Mouse (Mus musculus): Measurements from ENCODE around the gene Gm3646. TPM values are rescaled to one million over a fixed set of nuclear protein-coding genes. Genes with fewer than 3 reads are reported as not detected.

Gm3646 gene
- polyA plus RNA-seq, 1 experiment, result not detected

DNA sequence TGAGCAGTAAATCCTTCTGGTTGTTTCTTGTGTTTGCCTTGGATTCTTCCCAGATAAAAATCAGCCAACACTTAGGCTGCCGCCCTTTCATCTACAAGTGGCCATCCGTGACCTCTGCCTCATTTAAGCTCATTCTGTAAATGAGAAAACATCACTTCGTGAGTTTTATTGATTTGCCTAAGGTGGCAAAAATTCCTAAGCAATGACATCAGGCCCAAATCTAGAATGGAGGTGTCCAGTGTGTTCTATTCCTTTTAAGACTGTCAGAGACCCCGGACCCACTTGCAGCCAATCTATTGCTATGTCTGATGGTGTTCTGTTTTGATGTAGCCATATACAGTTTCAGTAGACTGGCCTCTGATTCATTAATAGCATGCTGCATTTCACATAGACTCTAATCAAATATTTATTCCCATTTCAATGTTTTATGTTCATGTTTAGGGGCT, 26.5 kb upstream of the Gm3646 start:
- H3K4me3 ChIP-seq (ENCODE audit: insufficient read depth, low read length), result no peak overlapping the region
- no peak for TF ChIP-seq CTCF (IDR thresholded peaks at IDR 0.05; ENCODE audit: borderline replicate concordance, insufficient read depth, low read length)
- no peak for TF ChIP-seq POLR2A (IDR thresholded peaks at IDR 0.05; ENCODE audit: low read depth, low read length)
- H3K4me1 ChIP-seq (ENCODE audit: control insufficient read depth, insufficient read depth, low read length), result no peaks in the 10 kb centered on the region
- H3K27ac ChIP-seq (ENCODE audit: insufficient read depth, low read length), result no peak overlapping the region

DNA sequence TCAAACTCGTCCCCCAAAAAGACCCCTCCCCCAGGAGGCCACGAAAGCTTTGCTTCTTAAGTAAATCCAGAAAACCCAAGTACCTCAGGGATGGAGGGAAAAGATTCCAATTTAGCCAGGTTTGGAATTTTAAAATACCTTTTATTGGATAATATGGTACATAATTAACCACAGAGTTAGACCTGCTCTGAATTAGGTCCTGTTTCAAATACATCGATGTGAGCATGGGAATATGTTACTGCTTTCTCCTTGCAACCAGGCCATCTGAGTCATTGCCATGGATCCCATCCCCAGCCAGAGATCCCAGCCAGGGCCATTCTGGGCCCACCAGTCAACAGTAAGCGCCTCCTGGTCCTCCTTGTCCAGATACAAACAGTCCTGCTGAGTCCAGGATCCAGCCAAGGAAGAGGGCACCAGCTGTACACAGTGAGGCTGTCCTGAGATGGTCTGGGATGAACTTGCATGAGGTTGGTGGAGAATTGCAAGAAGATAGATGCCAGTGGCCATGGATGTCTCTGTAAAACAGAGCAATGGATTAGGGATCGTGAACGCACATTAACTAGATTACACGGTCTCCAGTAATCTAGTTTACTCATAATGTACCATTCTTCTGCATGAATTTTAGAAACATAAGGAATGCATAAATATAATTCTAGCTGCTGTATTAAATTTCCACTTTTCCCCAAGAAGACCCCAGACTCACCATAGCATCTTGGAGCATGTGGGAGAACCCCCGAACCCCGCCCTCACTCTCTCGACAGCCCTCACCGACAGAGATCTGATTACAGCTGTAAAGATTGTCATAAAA, 25.9 kb upstream of the Gm3646 start:
- H3K4me1 ChIP-seq (ENCODE audit: control insufficient read depth, insufficient read depth, low read length), result no peaks in the 10 kb centered on the region
- H3K27ac ChIP-seq (ENCODE audit: insufficient read depth, low read length), result no peak overlapping the region
- no peak overlapping the region for H3K4me3 ChIP-seq (ENCODE audit: insufficient read depth, low read length)
- TF ChIP-seq CTCF (IDR thresholded peaks at IDR 0.05; ENCODE audit: borderline replicate concordance, insufficient read depth, low read length), result no peak
- TF ChIP-seq POLR2A (IDR thresholded peaks at IDR 0.05; ENCODE audit: low read depth, low read length), result no peak

DNA sequence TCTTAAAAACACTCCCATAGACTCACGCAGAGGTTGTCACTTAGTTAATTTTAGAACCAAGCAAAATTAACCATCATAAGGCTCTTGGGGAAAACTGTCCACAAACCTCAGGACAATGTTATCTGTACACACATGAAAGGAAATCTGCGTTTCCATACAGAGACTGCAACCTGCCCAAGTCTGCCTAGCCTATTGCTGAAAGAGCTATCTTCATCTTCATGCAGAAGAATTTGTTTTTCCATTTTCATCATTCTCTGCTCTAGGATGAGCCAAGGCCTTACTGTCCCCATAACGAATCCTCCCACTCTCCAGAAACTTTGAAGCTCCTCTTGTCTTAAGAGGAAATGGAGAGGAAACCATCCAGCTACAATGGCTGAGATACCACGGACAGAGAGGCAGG, 19.8 kb upstream of the Gm3646 start:
- H3K4me1 ChIP-seq (ENCODE audit: control insufficient read depth, insufficient read depth, low read length), result no peaks in the 10 kb centered on the region
- H3K4me3 ChIP-seq (ENCODE audit: insufficient read depth, low read length), result no peak overlapping the region
- TF ChIP-seq CTCF (IDR thresholded peaks at IDR 0.05; ENCODE audit: borderline replicate concordance, insufficient read depth, low read length) (no peak), POLR2A (IDR thresholded peaks at IDR 0.05; ENCODE audit: low read depth, low read length) (no peak)
- H3K27ac ChIP-seq (ENCODE audit: insufficient read depth, low read length), result no peak overlapping the region

DNA sequence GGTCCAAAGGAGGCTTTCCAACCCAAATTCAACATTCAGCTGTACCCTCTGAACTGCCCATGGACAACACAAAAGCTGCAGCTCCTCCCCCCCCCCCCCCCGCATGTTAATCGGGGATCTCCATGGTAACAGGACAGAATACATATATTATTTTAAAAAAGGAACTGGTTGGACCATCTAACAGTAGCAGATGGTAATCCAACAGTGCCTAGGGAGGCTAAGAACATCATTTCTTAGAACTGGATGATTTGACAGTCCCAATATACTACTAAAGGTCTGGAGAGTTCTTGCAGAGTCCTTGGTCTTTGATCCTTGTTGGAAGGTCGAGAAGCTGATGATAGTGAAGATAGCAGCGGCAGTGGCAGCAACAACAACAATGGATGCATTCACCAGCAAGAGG, 19.1 kb upstream of the Gm3646 start:
- Histone ChIP-seq H3K27ac (ENCODE audit: insufficient read depth, low read length) (no peak overlapping the region), H3K4me3 (ENCODE audit: insufficient read depth, low read length) (no peak overlapping the region), H3K4me1 (ENCODE audit: control insufficient read depth, insufficient read depth, low read length) (no peaks in the 10 kb centered on the region)
- no peak for TF ChIP-seq CTCF (IDR thresholded peaks at IDR 0.05; ENCODE audit: borderline replicate concordance, insufficient read depth, low read length)
- TF ChIP-seq POLR2A (IDR thresholded peaks at IDR 0.05; ENCODE audit: low read depth, low read length), result no peak

DNA sequence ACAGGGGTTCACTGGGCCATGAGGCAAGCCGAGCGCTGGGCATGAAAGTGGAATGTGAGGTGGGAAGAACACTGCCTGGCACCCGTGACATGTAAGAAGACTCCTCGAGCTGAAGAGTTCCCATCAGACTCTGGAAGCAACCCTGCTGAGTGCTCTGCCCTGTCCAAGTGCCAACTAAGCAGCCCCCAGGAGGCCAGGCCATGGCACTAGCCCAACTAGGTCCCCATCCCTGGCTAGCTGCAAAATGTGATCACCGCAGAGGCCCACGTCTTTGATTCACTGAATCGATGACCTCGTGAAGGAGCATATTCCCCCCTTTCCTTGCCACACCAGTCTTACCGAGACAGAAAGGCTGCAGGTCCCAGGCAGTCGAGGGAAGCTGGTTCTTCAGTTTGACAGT, 14.5 kb upstream of the Gm3646 start:
- no peak for TF ChIP-seq POLR2A (IDR thresholded peaks at IDR 0.05; ENCODE audit: low read depth, low read length)
- TF ChIP-seq CTCF (IDR thresholded peaks at IDR 0.05; ENCODE audit: borderline replicate concordance, insufficient read depth, low read length), result no peak
- Histone ChIP-seq H3K4me3 (ENCODE audit: insufficient read depth, low read length) (no peak overlapping the region), H3K27ac (ENCODE audit: insufficient read depth, low read length) (no peak overlapping the region), H3K4me1 (ENCODE audit: control insufficient read depth, insufficient read depth, low read length) (no peaks in the 10 kb centered on the region)

DNA sequence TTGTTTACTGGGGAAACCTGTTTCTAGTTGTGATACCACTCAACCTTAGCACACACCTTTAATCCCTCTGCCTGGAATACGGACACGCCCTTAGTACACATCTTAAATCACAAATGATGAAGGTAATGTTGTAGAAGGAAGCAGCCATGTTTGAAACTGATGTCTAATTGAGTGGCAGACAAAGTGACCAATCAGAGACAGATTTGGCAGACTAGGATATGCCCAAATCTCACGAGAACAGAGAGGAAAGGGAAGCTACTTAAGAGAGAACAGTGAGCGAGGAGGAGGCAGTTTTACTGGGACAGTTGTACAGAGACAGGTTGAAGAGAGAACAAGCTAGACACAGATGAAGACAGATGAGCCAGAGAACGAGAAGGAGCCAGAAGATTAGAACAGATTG, 10.6 kb upstream of the Gm3646 start:
- Histone ChIP-seq H3K4me3 (ENCODE audit: insufficient read depth, low read length) (no peak overlapping the region), H3K4me1 (ENCODE audit: control insufficient read depth, insufficient read depth, low read length) (no peaks in the 10 kb centered on the region), H3K27ac (ENCODE audit: insufficient read depth, low read length) (no peak overlapping the region)
- TF ChIP-seq CTCF (IDR thresholded peaks at IDR 0.05; ENCODE audit: borderline replicate concordance, insufficient read depth, low read length) (no peak), POLR2A (IDR thresholded peaks at IDR 0.05; ENCODE audit: low read depth, low read length) (no peak)

DNA sequence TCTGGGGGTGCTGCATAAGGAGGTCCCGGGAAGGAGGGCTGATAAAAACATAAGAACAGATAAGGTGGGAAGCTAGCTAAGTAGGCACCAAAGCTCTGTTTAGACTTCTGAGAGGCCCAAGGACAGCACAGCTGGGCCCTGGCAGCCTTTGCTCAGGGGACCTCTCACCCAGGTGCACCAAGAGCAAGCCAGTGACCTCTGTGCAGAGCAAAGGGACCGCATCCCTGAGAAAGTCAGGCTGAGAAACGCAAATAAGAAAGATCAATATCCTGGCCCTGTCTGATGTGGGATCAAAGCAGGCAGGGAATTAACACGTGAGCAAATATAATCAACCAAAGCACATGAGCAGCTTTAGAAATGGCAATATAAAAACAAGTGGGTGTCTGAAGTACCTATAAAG, 7.9 kb upstream of the Gm3646 start:
- Histone ChIP-seq H3K4me3 (ENCODE audit: insufficient read depth, low read length) (no peak overlapping the region), H3K4me1 (ENCODE audit: control insufficient read depth, insufficient read depth, low read length) (no peaks in the 10 kb centered on the region), H3K27ac (ENCODE audit: insufficient read depth, low read length) (no peak overlapping the region)
- no peak for TF ChIP-seq POLR2A (IDR thresholded peaks at IDR 0.05; ENCODE audit: low read depth, low read length)
- TF ChIP-seq CTCF (IDR thresholded peaks at IDR 0.05; ENCODE audit: borderline replicate concordance, insufficient read depth, low read length), result no peak

DNA sequence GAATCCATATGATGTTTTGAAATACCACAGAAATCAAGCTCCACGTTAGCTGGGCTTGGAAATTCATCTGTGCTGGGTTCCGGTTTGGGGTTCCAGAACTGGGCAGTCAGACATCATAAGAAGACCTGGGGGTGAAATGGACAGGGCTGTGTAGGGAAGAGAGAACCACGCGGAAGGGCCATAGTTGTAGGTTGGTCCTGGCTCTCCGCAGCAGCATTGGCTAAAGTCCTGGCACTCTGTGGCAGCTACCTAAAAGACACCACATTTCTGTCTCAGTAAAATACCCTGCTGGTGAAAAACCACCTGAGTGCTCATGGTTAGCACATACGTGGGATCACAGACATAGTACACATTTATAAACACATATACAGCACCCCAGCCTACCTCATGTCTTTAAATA, 343 bp downstream of the Gm3646 start:
- no peak overlapping the region for H3K27ac ChIP-seq (ENCODE audit: insufficient read depth, low read length)
- TF ChIP-seq POLR2A (IDR thresholded peaks at IDR 0.05; ENCODE audit: low read depth, low read length) (no peak), CTCF (IDR thresholded peaks at IDR 0.05; ENCODE audit: borderline replicate concordance, insufficient read depth, low read length) (no peak)
- no peak overlapping the region for H3K4me3 ChIP-seq (ENCODE audit: insufficient read depth, low read length)
- no peaks in the 10 kb centered on the region for H3K4me1 ChIP-seq (ENCODE audit: control insufficient read depth, insufficient read depth, low read length)

DNA sequence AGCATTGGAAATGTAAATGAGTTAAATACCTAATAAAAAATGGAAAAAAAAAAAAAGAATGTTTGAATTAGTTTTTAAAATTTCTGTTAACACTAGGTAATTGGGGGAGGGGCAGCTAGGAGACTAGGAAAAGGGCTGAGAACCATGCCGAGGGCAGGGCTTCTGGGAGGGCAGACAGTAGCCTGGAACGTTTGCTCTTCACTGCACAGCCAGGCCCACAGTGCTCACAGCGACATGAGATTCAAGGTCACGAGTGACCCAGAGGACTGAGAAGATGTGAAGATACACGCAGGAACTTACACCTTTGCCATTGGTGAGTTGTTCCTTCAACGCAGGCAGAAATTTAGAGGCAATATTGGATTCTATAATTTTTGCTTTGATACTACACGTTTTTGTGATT, 2.2 kb downstream of the Gm3646 start:
- no peak overlapping the region for H3K27ac ChIP-seq (ENCODE audit: insufficient read depth, low read length)
- no peak overlapping the region for H3K4me3 ChIP-seq (ENCODE audit: insufficient read depth, low read length)
- TF ChIP-seq CTCF (IDR thresholded peaks at IDR 0.05; ENCODE audit: borderline replicate concordance, insufficient read depth, low read length), result no peak
- TF ChIP-seq POLR2A (IDR thresholded peaks at IDR 0.05; ENCODE audit: low read depth, low read length), result no peak
- H3K4me1 ChIP-seq (ENCODE audit: control insufficient read depth, insufficient read depth, low read length), result no peaks in the 10 kb centered on the region

DNA sequence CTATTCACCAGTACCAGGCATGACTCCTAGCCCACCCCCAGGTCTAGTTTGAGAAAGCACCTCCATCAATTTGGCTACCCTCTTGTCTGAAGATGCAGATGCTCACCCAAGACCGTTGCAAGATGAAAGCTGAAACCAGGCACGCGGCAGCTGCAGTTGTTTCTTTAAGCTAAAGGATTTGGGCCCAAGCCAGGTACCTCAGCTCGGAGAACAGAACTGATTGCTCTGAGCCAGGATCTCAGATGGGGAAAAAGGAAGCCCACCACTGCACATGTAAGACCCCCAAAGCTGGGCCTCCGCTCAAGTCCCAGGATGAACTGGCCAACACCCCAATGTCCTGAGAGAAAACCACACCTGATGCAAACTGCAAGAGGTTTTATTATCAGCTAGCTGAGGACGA, 7.6 kb downstream of the Gm3646 start:
- no peak for TF ChIP-seq POLR2A (IDR thresholded peaks at IDR 0.05; ENCODE audit: low read depth, low read length)
- no peak for TF ChIP-seq CTCF (IDR thresholded peaks at IDR 0.05; ENCODE audit: borderline replicate concordance, insufficient read depth, low read length)
- no peaks in the 10 kb centered on the region for H3K4me1 ChIP-seq (ENCODE audit: control insufficient read depth, insufficient read depth, low read length)
- no peak overlapping the region for H3K27ac ChIP-seq (ENCODE audit: insufficient read depth, low read length)
- no peak overlapping the region for H3K4me3 ChIP-seq (ENCODE audit: insufficient read depth, low read length)
